Mouse (Mus musculus): ENCODE measurements around the gene Zfp131. TPM values are rescaled to one million over a fixed set of nuclear protein-coding genes. Genes with fewer than 3 reads are reported as not detected.

Zfp131 gene
- total and polyA plus RNA-seq, 3 experiments, result 31.3 to 61.4 (median 49.3) TPM

DNA sequence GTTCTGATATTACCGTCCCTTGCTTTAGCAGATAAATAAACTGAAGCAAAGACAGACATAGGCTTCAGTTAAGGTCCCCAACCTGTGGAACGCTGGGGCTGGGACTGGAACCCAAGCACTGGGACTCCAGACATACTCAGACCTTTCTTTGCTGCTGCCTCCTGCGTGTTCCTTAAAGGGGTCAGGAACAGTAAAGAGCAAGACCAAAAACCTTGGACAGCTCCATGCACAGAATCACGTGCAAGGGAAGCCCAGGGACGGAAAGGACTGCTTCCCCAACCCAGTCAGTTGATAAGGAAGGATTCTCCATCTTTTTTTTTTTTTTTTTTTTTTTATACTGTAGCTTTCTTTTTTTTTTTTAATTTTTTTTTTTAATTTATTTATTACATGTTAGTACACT, 33.9 kb downstream of the Zfp131 start:
- TF ChIP-seq MEF2A (IDR thresholded peaks at IDR 0.05; ENCODE audit: borderline replicate concordance, low read depth, low read length), result no peak
- no peak for TF ChIP-seq JUN (IDR thresholded peaks at IDR 0.05; ENCODE audit: insufficient read depth, low read depth, low read length)
- no peak for TF ChIP-seq GABPA (IDR thresholded peaks at IDR 0.05; ENCODE audit: insufficient replicate concordance, low read depth, low read length)
- TF ChIP-seq CHD1 (IDR thresholded peaks at IDR 0.05; ENCODE audit: low read depth, low read length), result no peak
- TF ChIP-seq JUND (conservative IDR thresholded peaks at IDR 0.05; ENCODE audit: low read depth, low read length), result no peak
- TF ChIP-seq IRF4 (IDR thresholded peaks at IDR 0.05; ENCODE audit: low read depth, low read length), result no peak
- no peak for TF ChIP-seq USF2 (conservative IDR thresholded peaks at IDR 0.05; ENCODE audit: low read depth, low read length)
- TF ChIP-seq MAFK (IDR thresholded peaks at IDR 0.05; ENCODE audit: insufficient replicate concordance, low read length), result no peak
- TF ChIP-seq SIN3A (IDR thresholded peaks at IDR 0.05; ENCODE audit: low read length), result no peak
- TF ChIP-seq MAX (IDR thresholded peaks at IDR 0.05; ENCODE audit: low read length), result no peak
- no peak for TF ChIP-seq KAT2A (IDR thresholded peaks at IDR 0.05; ENCODE audit: insufficient replicate concordance, low read length)
- no peak for TF ChIP-seq RAD21 (IDR thresholded peaks at IDR 0.05; ENCODE audit: low read depth, low read length)
- TF ChIP-seq BHLHE40 (IDR thresholded peaks at IDR 0.05; ENCODE audit: low read depth, low read length), result no peak
- no peak overlapping the region for H3K4me2 ChIP-seq (ENCODE audit: insufficient read depth, low read depth, poor library complexity, severe bottlenecking)
- H3K27me3 ChIP-seq (replicated peaks), result no peaks in the 10 kb centered on the region
- no peak for DNase-seq (ENCODE audit: extremely low read depth)
- peaks cover 3 to 46% of the 10 kb centered on the region in 2 experiments for H3K36me3 ChIP-seq (replicated peaks in 1 of 2; ENCODE audit: control insufficient read depth in 1 of 2, insufficient read depth in 1 of 2, low read length in 1 of 2)
- in situ Hi-C loops (cut with MboI; ENCODE audit: low pct_ligation_motif_present, low pct_unique_long_range_greater_than_20kb, low sequenced_read_pairs), result no loop called here
- dilution Hi-C loops (cut with MboI; ENCODE audit: extremely low pct_ligation_motif_present, extremely low pct_unique_long_range_greater_than_20kb, low sequenced_read_pairs), result no loop called here
- H3K9me3 ChIP-seq (replicated peaks; ENCODE audit: low read length), result no peaks in the 10 kb centered on the region
- H3K79me2 ChIP-seq (replicated peaks; ENCODE audit: control insufficient read depth, extremely low read depth, insufficient read depth, poor library complexity, severe bottlenecking), result no peaks in the 10 kb centered on the region
- peaks cover 3 to 11% of the 10 kb centered on the region in 2 experiments; a peak in 1 of 4 replicates for H3K4me1 ChIP-seq (ENCODE audit: control insufficient read depth in 1 of 2, insufficient read depth in 2 of 2)
- no peak overlapping the region for H3K4me3 ChIP-seq (replicated peaks in 1 of 3; ENCODE audit: low read depth in 2 of 3, low read length in 2 of 3, poor library complexity in 1 of 3)
- no peak overlapping the region for H3K27ac ChIP-seq (ENCODE audit: insufficient read depth, low read depth)
- H3K9ac ChIP-seq (ENCODE audit: insufficient read depth, low read depth), result no peak overlapping the region

DNA sequence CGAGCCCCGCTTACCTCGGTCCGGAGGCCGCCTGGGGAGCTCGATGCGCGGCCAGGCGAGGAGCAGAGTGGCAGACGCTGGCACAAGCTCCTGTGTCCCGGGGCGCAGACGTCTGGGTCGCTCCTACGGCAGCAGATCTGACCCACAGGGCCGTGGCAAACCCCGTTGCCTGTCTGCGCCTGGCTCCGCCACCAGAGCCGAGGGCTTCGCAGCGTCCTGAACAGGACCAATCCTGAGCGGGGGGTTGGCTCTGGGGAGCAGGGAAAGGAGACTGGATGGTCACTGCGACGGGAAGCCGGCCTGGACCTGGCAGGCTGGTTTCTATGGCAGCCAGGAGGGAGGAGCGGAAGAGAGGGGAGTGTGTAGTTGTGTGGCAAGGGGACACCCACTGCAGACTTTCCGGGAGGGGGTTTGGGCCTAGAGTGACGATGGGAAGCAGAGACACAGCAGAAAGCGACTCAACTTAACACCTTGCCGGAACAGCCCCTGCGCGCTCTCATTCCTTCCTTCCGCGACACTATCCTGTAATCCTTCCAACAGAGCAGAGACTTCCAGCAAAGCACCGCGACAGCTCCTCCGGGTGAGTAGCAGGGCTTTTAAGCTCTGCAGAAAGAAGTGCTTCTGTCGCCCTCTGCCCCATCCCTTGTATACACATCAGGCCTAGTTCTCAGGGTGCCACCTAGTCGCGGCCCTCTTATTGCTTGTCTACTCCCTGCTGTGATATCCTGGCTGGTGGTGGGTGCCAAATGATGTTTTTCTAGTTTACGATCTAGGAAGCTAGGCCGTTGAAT, 34.8 kb downstream of the Zfp131 start, which contains the start of gene Nim1k:
Nim1k (minus strand) TSS at position 202 of the 791 bp plus-strand sequence.
- in situ Hi-C loops (cut with MboI; ENCODE audit: low pct_ligation_motif_present, low pct_unique_long_range_greater_than_20kb, low sequenced_read_pairs) (no loop called here), dilution Hi-C loops (cut with MboI; ENCODE audit: extremely low pct_ligation_motif_present, extremely low pct_unique_long_range_greater_than_20kb, low sequenced_read_pairs) (no loop called here)
- no peak within 1 kb of the TSS for H3K4me2 ChIP-seq (ENCODE audit: insufficient read depth, low read depth, poor library complexity, severe bottlenecking)
- H3K27ac ChIP-seq (ENCODE audit: insufficient read depth, low read depth), result no peak within 1 kb of the TSS
- TF ChIP-seq TBP (conservative IDR thresholded peaks at IDR 0.05; ENCODE audit: low read depth, low read length), result no peak
- no peak for TF ChIP-seq GABPA (IDR thresholded peaks at IDR 0.05; ENCODE audit: insufficient replicate concordance, low read depth, low read length)
- no peak for TF ChIP-seq USF2 (conservative IDR thresholded peaks at IDR 0.05; ENCODE audit: low read depth, low read length)
- TF ChIP-seq ETS1 (conservative IDR thresholded peaks at IDR 0.05; ENCODE audit: low read depth, low read length), result no peak
- TF ChIP-seq TCF12 (IDR thresholded peaks at IDR 0.05; ENCODE audit: low read depth, low read length), result no peak
- TF ChIP-seq SIN3A (IDR thresholded peaks at IDR 0.05; ENCODE audit: low read length), result no peak
- H3K9ac ChIP-seq (ENCODE audit: insufficient read depth, low read depth), result no peak within 1 kb of the TSS
- no peaks in the 10 kb centered on the region for H3K9me3 ChIP-seq (replicated peaks; ENCODE audit: low read length)
- H3K79me2 ChIP-seq (replicated peaks; ENCODE audit: control insufficient read depth, extremely low read depth, insufficient read depth, poor library complexity, severe bottlenecking), result no peaks in the 10 kb centered on the region
- DNase-seq (ENCODE audit: extremely low read depth), result no peak
- H3K36me3 ChIP-seq (replicated peaks in 1 of 2; ENCODE audit: control insufficient read depth in 1 of 2, insufficient read depth in 1 of 2, low read length in 1 of 2), result peaks cover 1 to 42% of the 10 kb centered on the region in 2 experiments
- H3K4me1 ChIP-seq (ENCODE audit: control insufficient read depth in 1 of 2, insufficient read depth in 2 of 2), result peaks cover 3 to 11% of the 10 kb centered on the region in 2 experiments; a peak in 1 of 4 replicates
- no peak within 1 kb of the TSS for H3K4me3 ChIP-seq (replicated peaks in 1 of 3; ENCODE audit: low read depth in 2 of 3, low read length in 2 of 3, poor library complexity in 1 of 3)
- H3K27me3 ChIP-seq (replicated peaks), result no peaks in the 10 kb centered on the region
